In the genomic region with DNA sequence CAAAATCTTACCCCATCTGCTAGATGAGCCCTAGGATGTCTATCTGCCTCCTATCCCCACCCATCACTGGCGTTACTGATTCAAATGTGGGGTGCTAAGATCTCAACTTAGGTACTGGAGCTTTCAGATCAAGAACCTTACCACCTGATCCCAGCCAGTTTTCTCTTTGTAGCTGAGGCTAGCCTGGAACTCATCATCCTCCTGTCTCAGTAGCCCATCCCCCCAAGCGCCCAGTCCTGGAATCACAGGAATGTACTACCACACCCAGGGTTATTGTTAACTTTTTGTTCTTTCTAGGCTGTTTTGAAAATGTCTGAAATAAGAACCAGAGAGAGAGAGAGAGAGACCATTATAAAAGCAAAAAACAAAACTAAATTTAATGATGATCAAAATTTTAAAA, we compare ENCODE assay signal across 16 mouse cellular contexts.
DNase-seq lines count a peak whose midpoint lies in the region.
"Had no signal": no experiment of that assay in that cellular context is flagged by ENCODE, and none has a peak within 500 bp of the region (broad histone marks: within the 10 kb centered on the region; RNA-seq: fewer than 3 reads in every experiment).

No protein-coding gene starts in this region.

- DNase-seq in ES-CJ7 (ENCODE audit: low read depth, low spot score) (peak; percentile 79), R1 (ENCODE audit: low read depth, low spot score) (peak; percentile 92), ZHBTc4 (ENCODE audit: low read depth, low spot score) (peak; percentile 75)
- DNase-seq in thymus, postnatal 25 days = no peak
- no peak for DNase-seq in spleen, postnatal 10 days (ENCODE audit: low spot score in 2 of 2)
- no peak for DNase-seq in right cerebral cortex, postnatal 36 days (ENCODE audit: low spot score in 2 of 2)
- DNase-seq: adrenal gland, adult 2 months; adrenal gland, postnatal 10 days; adrenal gland, postnatal 25 days; cerebellum, adult 11 months; cerebellum, adult 18-20 months; cerebellum, adult 8-10 months; cerebellum, adult 9-11 months; cerebellum, postnatal 14 days; cerebellum, postnatal 36 days; embryo, embryonic 11 days had no signal

Comparison
In these comparisons a context has a peak if more than half of its experiments do, and no peak if none do; other contexts are left out.
1. DNase-seq: peak in ES-CJ7 (single experiment), R1 (single experiment) and ZHBTc4 (single experiment); none in thymus, postnatal 25 days (single experiment), spleen, postnatal 10 days (0 of 2) and right cerebral cortex, postnatal 36 days (0 of 2).